Mouse (Mus musculus) midbrain, postnatal 0 days (tissue): Measurements from ENCODE around the gene Olfr1413. TPM values are rescaled to one million over a fixed set of nuclear protein-coding genes. Genes with fewer than 3 reads are reported as not detected.
A peak's percentile ranks its signal among the peaks of the same experiment; 100 is the strongest.

ENCODE experiments used
- ATAC-seq: fragments of 200-750 bp; cut with Nextera tagmentation; 2 replicates; pipeline ENCODE4 v1.8.0; 2017; ENCODE audit warnings: moderate number of reproducible peaks, mild to moderate bottlenecking, moderate TSS enrichment, moderate library complexity; ENCODE audit not compliant: low FRiP score
- DNase-seq: peaks from one replicate; pipeline ENCODE4 v3.0.0-alpha.2; 2015; ENCODE audit warnings: low spot score
- H3K27ac ChIP-seq: fragments of 300-500 bp; sonication (generic); 2 replicates; pipeline ENCODE4 v1.5.1; 2014; ENCODE audit warnings: low read depth, mild to moderate bottlenecking, low read length, mixed read lengths
- H3K27me3 ChIP-seq: fragments of 300-500 bp; sonication (generic); 2 replicates; pipeline ENCODE4 v1.6.1; 2014; ENCODE audit warnings: low read length, control low read depth, mixed read lengths; ENCODE audit not compliant: insufficient read depth
- H3K36me3 ChIP-seq: fragments of 300-500 bp; sonication (generic); 2 replicates; pipeline ENCODE4 v1.6.1; 2014; ENCODE audit warnings: low read length, control low read depth, mixed read lengths; ENCODE audit not compliant: insufficient read depth
- H3K4me1 ChIP-seq: fragments of 300-500 bp; sonication (generic); 2 replicates; pipeline ENCODE4 v1.6.1; 2014; ENCODE audit warnings: mild to moderate bottlenecking, control low read depth, antibody characterized with exemption, low read length, mixed read lengths; ENCODE audit not compliant: insufficient read depth
- H3K4me2 ChIP-seq: fragments of 300-500 bp; sonication (generic); 2 replicates; pipeline ENCODE4 v1.6.1; 2014; ENCODE audit warnings: low read depth, mild to moderate bottlenecking, low read length, mixed read lengths; ENCODE audit not compliant: poor library complexity, severe bottlenecking
- H3K4me3 ChIP-seq: fragments of 300-500 bp; sonication (generic); 2 replicates; pipeline ENCODE4 v1.5.1; 2014; ENCODE audit warnings: low read depth, mild to moderate bottlenecking, low read length, moderate library complexity
- H3K9ac ChIP-seq: fragments of 300-500 bp; sonication (generic); replicated peaks from 2 replicates; pipeline ENCODE4 v1.6.1; 2014; ENCODE audit warnings: mild to moderate bottlenecking, low read length, moderate library complexity, mixed read lengths; ENCODE audit not compliant: poor library complexity, severe bottlenecking
- H3K9me3 ChIP-seq: fragments of 300-500 bp; sonication (generic); 2 replicates; pipeline ENCODE4 v1.6.1; 2016; ENCODE audit warnings: low read length, control low read depth
- CTCF ChIP-seq: IDR thresholded peaks from 2 replicates; pipeline ENCODE4 v1.5.1; 2016; ENCODE audit warnings: antibody characterized with exemption, mild to moderate bottlenecking
- WGBS: fragments of 180-500 bp; shearing (Covaris S2); extraction: QIAGEN DNeasy Blood & Tissue Kit; methylation state at CpG from one replicate; pipeline ENCODE4 v1.1.7; 2014; 5-methylcytosine and 5-hydroxymethylcytosine counted together
- polyA plus RNA-seq: library from polyadenylated mRNA; unstranded; fragments of >200 nt; fragmentation: Nextera tagmentation; extraction: Ambion mirVana; gene quantifications from 2 replicates; pipeline ENCODE4 v1.2.1, GENCODE M21; 2015
- total RNA-seq: library from RNA; depleted of rRNA; stranded (reverse); fragments of >200 nt; gene quantifications from 2 replicates; pipeline ENCODE4 v1.2.3, GENCODE M21; 2014

The Olfr1413 gene
- total and polyA plus RNA-seq, 2 experiments from 2014 or later: not detected

- no peak within 1 kb of the TSS for H3K4me3 ChIP-seq
- no peak for DNase-seq
- H3K36me3 ChIP-seq: no peaks in the 10 kb centered on the region
- H3K4me2 ChIP-seq: no peak within 1 kb of the TSS
- H3K9ac ChIP-seq: no peak within 1 kb of the TSS
- H3K27ac ChIP-seq: no peak within 1 kb of the TSS
- no peaks in the 10 kb centered on the region for H3K27me3 ChIP-seq
- TF ChIP-seq CTCF: no peak
- H3K4me1 ChIP-seq: no peaks in the 10 kb centered on the region
- peaks cover 8% of the 10 kb centered on the region; the same call in 1 of the 2 replicates for H3K9me3 ChIP-seq
- no peak for ATAC-seq
- WGBS: 84% methylated on average over 2 of the region's 2 CpGs
Measured at GRCm38 (mm10) chr1:92585479-92585878, 14.4 kb downstream of the Olfr1413 start, which contains the start of gene Olfr1412. Gene Olfr1412 (plus strand): TSS chr1:92585779.

GRCm38 (mm10) chr1:92594111-92594510 is 23.0 kb downstream of the Olfr1413 start, which contains the start of gene Olfr1411:
Gene Olfr1411 (plus strand): TSS chr1:92594411.
- Histone ChIP-seq H3K4me2 (no peak within 1 kb of the TSS), H3K9me3 (no peaks in the 10 kb centered on the region), H3K27me3 (no peaks in the 10 kb centered on the region), H3K36me3 (no peaks in the 10 kb centered on the region), H3K9ac (no peak within 1 kb of the TSS), H3K4me1 (no peaks in the 10 kb centered on the region), H3K4me3 (no peak within 1 kb of the TSS), H3K27ac (no peak within 1 kb of the TSS)
- ATAC-seq (no peak), DNase-seq (no peak)
- TF ChIP-seq CTCF: no peak

- no peak overlapping the region for H3K4me2 ChIP-seq
- no peaks in the 10 kb centered on the region for H3K9me3 ChIP-seq
- DNase-seq (no peak), ATAC-seq (no peak)
- H3K27me3 ChIP-seq: no peaks in the 10 kb centered on the region
- no peak overlapping the region for H3K27ac ChIP-seq
- no peaks in the 10 kb centered on the region for H3K36me3 ChIP-seq
- H3K4me1 ChIP-seq: no peaks in the 10 kb centered on the region
- 87% methylated on average over 3 of the region's 3 CpGs for WGBS
- no peak overlapping the region for H3K4me3 ChIP-seq
- TF ChIP-seq CTCF: no peak
- H3K9ac ChIP-seq: no peak overlapping the region
Measured at GRCm38 (mm10) chr1:92596019-92596418, 24.9 kb downstream of the Olfr1413 start.

GRCm38 (mm10) chr1:92605482-92605881 is 34.4 kb downstream of the Olfr1413 start, which contains the start of gene Olfr1410:
Gene Olfr1410 (plus strand): TSS chr1:92605782.
- TF ChIP-seq CTCF: no peak
- ATAC-seq: no peak

GRCm38 (mm10) chr1:92607711-92608110 is 36.6 kb downstream of the Olfr1413 start:
- Histone ChIP-seq H3K27me3 (no peaks in the 10 kb centered on the region), H3K9me3 (no peaks in the 10 kb centered on the region), H3K4me1 (no peaks in the 10 kb centered on the region), H3K27ac (no peak overlapping the region), H3K36me3 (no peaks in the 10 kb centered on the region), H3K9ac (no peak overlapping the region), H3K4me2 (no peak overlapping the region), H3K4me3 (no peak overlapping the region)
- DNase-seq (no peak), ATAC-seq (no peak)
- TF ChIP-seq CTCF: no peak
- 81% methylated on average over 4 of the region's 4 CpGs for WGBS

More at GRCm38 (mm10) chr1:92605482-92605881, 34.4 kb downstream of the Olfr1413 start, which contains the start of gene Olfr1410:
- no peaks in the 10 kb centered on the region for H3K9me3 ChIP-seq
- H3K27ac ChIP-seq: no peak within 1 kb of the TSS
- H3K4me2 ChIP-seq: no peak within 1 kb of the TSS
- H3K9ac ChIP-seq: no peak within 1 kb of the TSS
- no peak within 1 kb of the TSS for H3K4me3 ChIP-seq
- H3K4me1 ChIP-seq: no peaks in the 10 kb centered on the region
- WGBS: 95% methylated on average over 1 of the region's 1 CpGs
- no peaks in the 10 kb centered on the region for H3K36me3 ChIP-seq
- no peak for DNase-seq
- no peaks in the 10 kb centered on the region for H3K27me3 ChIP-seq

- Histone ChIP-seq H3K27ac (no peak overlapping the region), H3K27me3 (no peaks in the 10 kb centered on the region), H3K36me3 (no peaks in the 10 kb centered on the region), H3K4me2 (no peak overlapping the region), H3K9ac (no peak overlapping the region), H3K4me3 (no peak overlapping the region), H3K4me1 (no peaks in the 10 kb centered on the region), H3K9me3 (no peaks in the 10 kb centered on the region)
- TF ChIP-seq CTCF: peak; percentile 96
- ATAC-seq: 0 out of 2 replicates have a peak, but pooled peaks have one; percentile 38
- DNase-seq: peak; percentile 78
- 5% methylated on average over 5 of the region's 5 CpGs for WGBS
Measured at GRCm38 (mm10) chr1:92611008-92611407, 39.9 kb downstream of the Olfr1413 start.
